Mouse (Mus musculus) mouse embryonic stem cell (cell line): ENCODE measurements at regions not wholly inside any gene's neighbourhood (a gene's known extent, or its start where the extent isn't known, plus 50 kb on each side); places are given as distances from the start of the nearest gene placed in this dataset.
"Not testable (repeated sequence)": the region's sequence is repeated elsewhere in the genome, so short reads cannot be mapped to it uniquely, and the experiment has no call there.

Experiments
- in situ Hi-C, 2 experiments: fragments of 300-500 bp; cut with MboI; formaldehyde crosslinking; loops; 1 replicate in 1 of 2; 3 replicates in 1 of 2; pipeline ENCODE4 v1.14.3; 2019 to 2020; ENCODE audit warnings: low sequenced_read_pairs in 2 of 2, low pct_unique_long_range_greater_than_20kb in 1 of 2, mixed read lengths in 1 of 2; ENCODE audit not compliant: unreplicated experiment in 1 of 2

- in situ Hi-C loops = loop anchor here in 1 of 2 experiments (5.0 kb wide), 1 partner anchor 37 kb away; no protein-coding TSS in a partner anchor
These were observed 89.9 kb upstream of the Lemd2 start for GRCm38 (mm10) chr17:27294208-27294604.

DNA sequence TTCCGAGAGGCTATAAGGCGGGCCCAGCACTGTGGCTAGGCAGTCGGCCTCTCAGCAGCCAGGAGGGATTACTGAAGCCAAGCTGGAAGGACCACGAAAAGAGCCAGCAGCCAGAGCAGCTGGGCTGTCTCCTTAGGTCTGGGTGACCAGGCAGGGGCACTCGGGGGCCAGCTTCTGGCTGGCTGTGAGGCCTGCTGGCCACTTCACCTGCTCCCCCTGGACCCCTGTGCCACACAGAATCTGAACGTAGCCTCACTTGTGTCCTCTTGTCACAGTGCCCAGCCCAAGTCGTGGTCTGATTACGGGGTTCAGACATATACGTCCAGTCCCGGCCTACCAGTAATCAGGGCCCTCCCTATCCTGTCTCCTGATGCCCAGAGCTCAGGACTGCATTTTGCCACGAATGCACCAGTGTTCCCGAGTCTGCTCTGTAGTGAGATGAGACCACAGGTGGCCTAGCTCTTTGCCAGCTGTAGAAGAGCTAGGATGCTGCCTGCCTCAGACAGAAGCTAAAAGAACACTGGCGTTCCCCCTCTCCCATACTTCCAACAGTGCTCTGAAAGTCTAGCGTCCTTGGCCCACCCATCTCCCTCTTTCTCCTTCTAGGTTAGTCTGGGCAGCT lies 89.4 kb upstream of the Lemd2 start:
- in situ Hi-C loops = loop anchor here in 1 of 2 experiments (5.0 kb wide), 1 partner anchor 36 kb away; no protein-coding TSS in a partner anchor

- in situ Hi-C loops = loop anchor here in 1 of 2 experiments (5.0 kb wide), 1 partner anchor 34 kb away; no protein-coding TSS in a partner anchor
These were observed 87.4 kb upstream of the Lemd2 start for GRCm38 (mm10) chr17:27291673-27292072.

DNA sequence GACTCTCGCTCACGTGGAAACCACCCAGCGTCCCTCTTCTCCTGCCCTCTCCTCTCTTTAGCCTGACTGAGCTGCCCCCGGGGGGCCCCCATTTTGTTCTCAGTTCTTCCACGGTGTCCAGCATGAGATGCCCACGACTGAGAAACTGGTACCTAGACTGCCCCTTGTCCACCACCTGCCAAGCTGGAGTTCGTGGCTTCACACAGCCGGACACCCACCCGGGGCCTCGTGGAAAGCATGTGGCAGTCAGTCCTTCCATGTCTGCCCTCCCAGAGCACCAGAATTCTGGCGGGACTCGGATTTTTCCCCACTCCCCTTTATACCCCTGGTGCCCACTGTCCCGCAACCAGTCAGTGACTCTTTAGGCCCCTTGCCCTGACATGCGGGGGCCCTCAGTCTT lies 86.9 kb upstream of the Lemd2 start:
- in situ Hi-C loops = loop anchor here in 1 of 2 experiments (5.0 kb wide), 1 partner anchor 34 kb away; no protein-coding TSS in a partner anchor

DNA sequence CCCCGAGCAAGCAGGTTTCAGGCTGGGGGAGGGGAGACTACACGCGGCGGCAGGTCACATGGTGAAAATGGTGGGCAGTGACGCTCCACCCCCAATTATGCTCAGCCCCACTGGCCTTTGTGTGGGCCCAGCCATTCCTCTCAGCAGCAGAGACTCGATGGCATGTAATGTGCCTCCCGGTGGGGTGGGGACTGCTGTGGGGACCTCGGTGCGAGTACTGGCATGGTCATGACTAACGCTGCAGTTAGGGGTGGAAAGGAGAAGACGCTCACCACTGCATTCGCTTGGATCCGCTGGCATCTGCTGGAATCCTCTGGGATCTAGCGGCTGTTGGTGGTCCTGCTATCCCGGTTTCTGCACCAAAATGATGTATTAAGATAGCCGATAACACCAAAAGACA lies 86.0 kb upstream of the Lemd2 start:
- in situ Hi-C loops = loop anchor here in 1 of 2 experiments (5.0 kb wide), 1 partner anchor 33 kb away; no protein-coding TSS in a partner anchor

GRCm38 (mm10) chr17:27289804-27290203 lies 85.5 kb upstream of the Lemd2 start:
- in situ Hi-C loops = loop anchor here in 1 of 2 experiments (5.0 kb wide), 1 partner anchor 33 kb away; no protein-coding TSS in a partner anchor

DNA sequence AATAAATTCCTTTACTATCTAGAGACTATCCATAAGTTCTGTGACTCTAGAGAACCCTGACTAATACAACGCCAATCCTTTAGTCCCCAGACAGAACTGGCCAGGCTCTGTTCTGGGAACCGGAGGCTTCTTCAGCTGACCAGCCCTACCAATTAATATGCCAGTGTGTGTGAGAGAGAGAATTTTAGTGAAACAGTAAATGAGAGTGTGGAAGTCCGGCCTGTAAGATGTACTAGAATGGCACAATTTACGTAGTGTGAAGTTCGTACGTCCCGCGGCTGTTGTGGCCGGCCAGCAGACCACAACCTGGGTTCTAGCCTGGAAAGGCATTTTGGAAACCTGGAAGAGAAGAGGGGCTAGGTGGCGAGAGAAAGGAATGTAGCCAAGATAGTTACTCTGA lies 83.7 kb upstream of the Lemd2 start:
- in situ Hi-C loops = not testable (repeated sequence)

- in situ Hi-C loops = no loop called here
These were observed 77.0 kb upstream of the Lemd2 start for GRCm38 (mm10) chr17:27281241-27281640.

- in situ Hi-C loops = loop anchor here in 1 of 2 experiments (10.0 kb wide), 1 partner anchor 85 kb away; no protein-coding TSS in a partner anchor
These were observed 75.4 kb upstream of the Lemd2 start for GRCm38 (mm10) chr17:27279491-27280288.

GRCm38 (mm10) chr17:27277786-27278185 lies 73.5 kb upstream of the Lemd2 start:
- in situ Hi-C loops = loop anchor here in 1 of 2 experiments (10.0 kb wide), 1 partner anchor 87 kb away; no protein-coding TSS in a partner anchor

GRCm38 (mm10) chr17:27271756-27272155 lies 67.5 kb upstream of the Lemd2 start:
- in situ Hi-C loops = loop anchor here (5.0 to 10.0 kb wide), 2 partner anchors 76 to 93 kb away; no protein-coding TSS in a partner anchor

DNA sequence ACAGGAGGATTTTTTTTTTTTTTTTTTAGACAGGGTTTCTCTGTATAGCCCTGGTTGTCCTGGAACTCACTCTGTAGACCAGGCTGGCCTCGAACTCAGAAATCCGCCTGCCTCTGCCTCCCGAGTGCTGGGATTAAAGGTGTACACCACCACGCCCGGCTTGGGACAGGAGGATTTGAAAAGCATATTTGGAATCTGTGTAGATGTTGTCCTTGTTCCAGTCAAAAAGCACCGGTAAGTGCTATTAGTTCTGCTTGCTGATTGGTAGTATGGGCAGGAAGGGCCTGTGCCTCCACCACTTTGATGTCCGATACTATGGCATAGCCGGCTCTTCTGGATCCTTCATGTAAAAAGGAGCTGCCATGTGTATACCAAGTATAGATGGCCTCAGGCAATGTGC lies 66.5 kb upstream of the Lemd2 start:
- in situ Hi-C loops = loop anchor here (5.0 to 10.0 kb wide), 2 partner anchors 77 to 94 kb away; no protein-coding TSS in a partner anchor

DNA sequence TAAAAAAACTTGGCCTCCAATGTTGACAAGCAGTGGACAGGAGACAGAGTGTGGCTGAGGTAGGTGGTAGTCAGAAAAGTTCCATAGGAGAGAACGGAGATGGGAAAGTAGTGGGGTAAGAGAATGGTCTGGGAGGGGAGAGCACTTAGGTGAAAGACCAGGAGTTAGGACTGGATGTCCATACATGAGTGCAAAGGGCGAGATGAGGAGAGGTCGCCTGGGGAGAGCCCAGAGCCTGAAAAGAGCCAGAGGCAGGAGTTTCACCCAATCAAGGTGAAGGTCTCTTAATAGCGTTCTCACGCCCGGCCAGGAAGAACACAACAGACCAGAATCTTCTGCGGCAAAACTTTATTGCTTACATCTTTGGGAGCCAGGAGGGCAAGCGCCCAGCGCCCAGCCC lies 60.3 kb upstream of the Lemd2 start:
- in situ Hi-C loops = not testable (repeated sequence)

DNA sequence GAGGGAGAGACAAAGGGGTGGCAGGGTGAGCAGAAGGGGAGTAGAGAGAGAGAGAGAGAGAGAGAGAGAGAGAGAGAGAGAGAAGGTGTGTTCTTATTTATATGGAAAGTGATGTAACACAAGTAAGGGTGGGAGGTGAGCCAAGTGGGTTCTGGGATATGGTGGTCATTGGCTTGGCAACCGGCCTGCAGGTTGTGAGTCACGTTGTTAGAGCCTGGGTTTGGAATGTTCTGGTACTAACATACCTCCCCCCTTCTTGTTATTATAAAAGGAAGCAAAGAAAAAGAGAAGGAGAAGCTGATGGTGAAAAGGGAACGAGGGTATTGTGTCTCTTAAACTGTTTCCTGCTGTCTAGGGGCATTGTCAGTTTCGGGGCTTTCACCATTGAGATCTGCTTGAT lies 58.3 kb upstream of the Lemd2 start:
- in situ Hi-C loops = no loop called here

- in situ Hi-C loops = no loop called here
These were observed 57.7 kb upstream of the Lemd2 start for GRCm38 (mm10) chr17:27261981-27262380.

DNA sequence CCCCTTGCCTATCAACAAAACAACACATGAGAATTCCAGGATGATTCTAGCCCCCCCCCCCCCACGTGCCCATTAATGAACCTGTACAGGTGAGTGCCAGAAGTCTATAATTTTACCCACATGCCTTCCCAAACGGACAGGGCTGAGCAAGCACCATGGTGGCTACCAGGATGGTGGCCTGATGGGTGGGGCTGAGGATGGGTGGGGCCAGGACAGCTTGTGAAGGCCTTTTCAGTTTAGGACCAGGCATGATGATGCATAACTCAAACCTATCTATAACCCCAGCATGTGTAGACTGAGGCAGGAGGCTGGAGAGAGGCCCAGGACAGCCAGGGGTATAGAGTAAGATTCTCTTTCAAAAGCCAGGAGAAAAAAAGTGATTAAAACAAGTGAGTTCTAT lies 57.0 kb upstream of the Lemd2 start:
- in situ Hi-C loops = no loop called here

GRCm38 (mm10) chr17:27260116-27260515 lies 55.8 kb upstream of the Lemd2 start:
- in situ Hi-C loops = no loop called here

DNA sequence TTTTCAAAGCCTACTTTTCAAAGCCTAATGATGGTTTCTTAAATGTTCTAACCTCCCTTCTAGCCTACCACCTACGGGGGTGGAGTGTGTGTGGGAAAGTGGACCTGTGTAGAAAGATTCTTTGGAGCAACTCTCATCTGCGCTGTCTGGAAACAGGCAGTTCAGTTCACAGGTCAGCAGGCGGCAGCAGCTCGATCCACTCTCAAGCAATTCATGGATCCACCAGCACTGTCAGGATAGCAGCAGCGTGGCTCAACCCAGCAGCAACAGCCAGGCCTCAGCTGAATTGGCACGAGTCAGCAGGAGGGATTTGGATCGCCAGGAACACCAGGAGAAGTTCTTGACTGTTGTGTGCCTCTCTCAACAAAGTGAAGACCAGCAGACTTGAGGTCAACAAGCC lies 53.1 kb upstream of the Lemd2 start:
- in situ Hi-C loops = loop anchor here in 1 of 2 experiments (5.0 to 10.0 kb wide), 2 partner anchors 35 to 267 kb away; partner anchors contain the start of gene Grm4

DNA sequence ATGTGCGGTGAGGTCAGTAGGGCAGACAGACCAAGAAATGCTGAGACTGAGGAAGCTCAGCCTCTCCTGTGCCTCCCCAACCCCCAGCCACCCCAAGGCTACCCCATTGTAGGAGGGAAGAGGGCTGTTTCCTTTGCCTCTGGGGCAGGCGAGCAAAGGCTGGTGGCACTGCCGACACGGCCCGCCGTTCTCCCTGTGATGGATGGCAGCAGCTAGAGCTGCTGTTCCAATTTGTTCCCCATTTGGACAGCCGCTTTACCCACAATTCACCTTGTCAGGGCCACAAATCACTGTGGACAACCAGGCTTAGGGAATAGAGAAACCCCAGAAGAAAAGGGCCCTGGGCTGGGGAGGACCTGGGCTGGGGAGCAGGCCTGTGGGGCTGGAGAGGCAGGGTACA lies 51.5 kb upstream of the Lemd2 start:
- in situ Hi-C loops = loop anchor here in 1 of 2 experiments (5.0 to 10.0 kb wide), 2 partner anchors 36 to 269 kb away; partner anchors contain the start of gene Grm4
